Mouse (Mus musculus): ENCODE results near the gene Pparg. TPM values are rescaled to one million over a fixed set of nuclear protein-coding genes. Genes with fewer than 3 reads are reported as not detected.
A peak's percentile ranks its signal among the peaks of the same experiment; 100 is the strongest.

Gene Pparg
- polyA plus RNA-seq, 1 experiment from 2014 or later = 80.3 TPM

DNA sequence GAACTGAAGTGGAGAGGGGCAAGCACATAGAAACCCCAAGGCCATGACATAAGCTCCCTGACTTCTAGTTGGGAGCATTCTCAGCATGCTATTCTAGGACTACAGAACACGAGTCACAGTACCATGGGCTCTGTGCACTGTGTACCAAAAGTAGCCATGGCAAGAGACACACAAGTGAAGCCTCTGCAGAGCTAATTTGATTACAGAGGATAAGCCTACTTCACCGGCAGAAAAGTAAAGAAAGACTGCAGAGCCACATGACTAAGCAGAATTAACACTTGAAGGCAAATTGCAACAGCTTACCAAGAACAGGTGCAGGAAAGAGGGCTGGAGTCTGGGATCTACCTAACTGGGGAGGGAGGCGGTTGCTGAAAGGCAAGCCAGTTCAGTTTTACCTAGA, 103.9 kb downstream of the Pparg start:
- Histone ChIP-seq H3K79me2 (ENCODE audit: inconsistent target) (no peaks in the 10 kb centered on the region), H3K36me3 (ENCODE audit: inconsistent target) (0 out of 2 replicates have a peak, but pooled peaks cover 6% of the 10 kb centered on the region), H3K4me3 (ENCODE audit: inconsistent target) (no peak overlapping the region), H3K27ac (peak overlapping the region; percentile 70)
- 59% methylated on average over 3 of the region's 3 CpGs for WGBS (ENCODE audit: missing documents)

DNA sequence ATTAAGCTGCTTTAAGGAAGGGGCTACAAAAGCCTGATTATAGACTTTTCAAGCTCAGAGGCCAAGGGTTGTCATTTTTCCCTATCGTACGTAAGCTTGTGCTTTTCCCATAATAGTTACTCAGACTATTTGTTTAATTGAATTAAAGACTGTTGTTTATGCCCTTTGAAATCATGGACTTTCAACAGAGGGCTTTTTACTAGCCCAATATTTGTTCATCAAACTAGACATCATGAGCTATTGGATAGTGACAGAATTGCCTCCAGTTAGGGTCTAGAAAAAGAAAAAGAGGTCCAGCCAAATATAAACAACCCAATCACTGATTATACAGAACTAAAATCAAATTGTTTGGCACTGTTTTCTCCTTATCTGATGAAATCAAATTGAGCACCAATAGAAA, 104.7 kb downstream of the Pparg start:
- 0 out of 2 replicates have a peak, but pooled peaks cover 6% of the 10 kb centered on the region for H3K36me3 ChIP-seq (ENCODE audit: inconsistent target)
- 95% methylated on average over 2 of the region's 2 CpGs for WGBS (ENCODE audit: missing documents)
- H3K27ac ChIP-seq = no peak overlapping the region
- no peaks in the 10 kb centered on the region for H3K79me2 ChIP-seq (ENCODE audit: inconsistent target)
- no peak overlapping the region for H3K4me3 ChIP-seq (ENCODE audit: inconsistent target)

DNA sequence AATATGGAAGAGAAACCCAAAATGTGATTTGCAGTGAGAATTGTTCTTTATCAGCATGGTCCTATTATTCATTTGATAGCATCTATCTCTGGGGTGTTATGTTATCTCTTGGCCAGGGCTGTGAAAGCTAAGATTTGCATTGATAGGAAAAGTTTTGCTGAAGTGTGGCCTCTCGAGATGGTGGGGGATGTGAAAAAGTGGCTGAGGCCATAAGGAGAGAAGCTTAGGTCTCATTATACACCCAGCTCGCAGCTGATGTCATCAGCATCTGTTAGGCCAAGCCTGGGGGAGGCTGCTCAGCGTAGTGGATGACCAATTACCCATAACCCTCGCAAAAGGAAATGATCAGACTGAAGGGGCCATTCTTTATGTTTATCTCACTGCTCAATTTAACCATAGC, 105.1 kb downstream of the Pparg start:
- Histone ChIP-seq H3K27ac (no peak overlapping the region), H3K36me3 (ENCODE audit: inconsistent target) (0 out of 2 replicates have a peak, but pooled peaks cover 6% of the 10 kb centered on the region), H3K4me3 (ENCODE audit: inconsistent target) (no peak overlapping the region), H3K79me2 (ENCODE audit: inconsistent target) (no peaks in the 10 kb centered on the region)
- 91% methylated on average over 4 of the region's 4 CpGs for WGBS (ENCODE audit: missing documents)

DNA sequence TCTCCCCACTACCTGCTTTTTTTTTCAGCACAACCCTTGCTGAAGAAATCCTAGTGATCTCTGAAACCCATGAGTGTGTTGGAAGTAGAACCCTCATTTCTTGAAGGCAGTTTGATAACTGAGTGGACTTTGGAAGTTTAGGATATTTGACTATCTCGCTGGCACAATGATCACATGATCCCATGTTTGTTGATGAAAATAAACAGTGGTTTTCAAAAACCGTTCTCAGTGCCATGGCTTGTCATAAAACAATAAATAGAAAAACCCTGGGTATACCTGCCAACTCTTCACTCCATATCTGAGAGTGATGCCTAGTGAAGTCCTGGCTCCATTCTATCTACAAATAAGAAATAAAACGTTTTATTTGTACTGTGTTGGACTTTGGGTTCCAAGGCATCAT, 105.8 kb downstream of the Pparg start:
- 97% methylated on average over 3 of the region's 3 CpGs for WGBS (ENCODE audit: missing documents)
- no peak overlapping the region for H3K27ac ChIP-seq

DNA sequence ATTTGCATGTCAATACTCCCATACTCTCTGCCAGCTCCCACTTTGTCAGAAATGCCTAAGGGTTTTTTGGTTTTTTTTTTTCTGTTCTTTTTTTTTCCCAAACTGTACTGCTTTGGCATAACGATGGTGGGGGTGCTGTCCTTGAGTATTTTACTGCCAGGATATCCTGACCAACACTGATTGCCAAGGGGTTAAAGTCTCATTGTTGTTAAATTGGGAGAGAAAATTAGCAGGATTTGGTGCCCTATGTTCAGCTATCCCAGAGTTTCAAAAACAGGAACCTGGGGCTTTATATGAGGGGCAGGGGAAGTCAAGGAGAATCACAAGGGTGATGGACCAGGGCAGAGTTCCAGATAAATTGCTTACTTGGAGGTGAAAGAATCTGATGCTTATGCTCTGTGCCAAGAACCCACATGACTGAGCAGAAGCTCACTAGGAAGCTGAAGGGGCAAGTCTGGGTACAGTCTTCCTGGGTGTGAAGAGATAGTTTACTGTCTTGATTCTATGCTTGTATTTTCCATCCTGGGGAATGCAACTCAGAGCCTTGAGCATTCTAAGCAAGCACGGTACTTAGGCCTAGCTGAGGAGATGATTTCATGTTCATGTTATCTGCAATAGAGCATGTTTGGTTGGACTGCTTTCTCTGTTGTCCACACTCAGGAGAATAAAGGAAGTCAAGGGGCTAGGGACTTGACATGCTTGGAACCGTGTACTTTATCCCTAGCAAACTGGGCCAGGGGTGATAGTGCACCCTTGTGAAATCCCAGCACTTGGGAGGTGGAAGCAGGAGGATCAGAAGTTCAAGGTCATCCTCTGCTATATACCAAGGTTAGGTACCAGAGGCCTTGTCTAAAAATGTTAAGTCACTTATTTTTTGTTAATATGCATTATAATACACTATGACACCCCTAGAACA, 109.2 kb downstream of the Pparg start:
- H3K36me3 ChIP-seq (ENCODE audit: inconsistent target) = 0 out of 2 replicates have a peak, but pooled peaks cover 12% of the 10 kb centered on the region

More for the DNA sequence above, 105.8 kb downstream of the Pparg start:
- Histone ChIP-seq H3K36me3 (ENCODE audit: inconsistent target) (0 out of 2 replicates have a peak, but pooled peaks cover 6% of the 10 kb centered on the region), H3K79me2 (ENCODE audit: inconsistent target) (no peaks in the 10 kb centered on the region), H3K4me3 (ENCODE audit: inconsistent target) (no peak overlapping the region)

DNA sequence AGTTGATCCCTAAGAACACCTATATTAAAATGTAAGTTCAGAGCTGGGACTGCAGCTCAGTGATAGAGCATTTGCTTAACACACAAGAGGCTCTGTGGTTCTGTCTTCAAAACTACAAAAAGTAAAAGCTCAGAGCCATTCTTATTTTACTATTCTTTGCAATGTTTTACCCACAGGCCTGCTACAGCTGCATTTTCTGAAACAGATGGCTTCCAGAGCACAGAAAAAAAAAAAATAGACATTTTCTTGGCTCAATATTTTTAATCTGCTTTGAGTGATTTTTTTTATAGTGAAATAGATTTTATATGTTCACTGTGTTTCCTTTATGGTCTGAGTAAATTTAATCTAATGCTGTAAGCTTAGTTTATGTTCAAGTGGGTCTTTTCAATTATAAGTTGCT, 111.2 kb downstream of the Pparg start:
- no peak overlapping the region for H3K27ac ChIP-seq
- no peaks in the 10 kb centered on the region for H3K79me2 ChIP-seq (ENCODE audit: inconsistent target)
- H3K4me3 ChIP-seq (ENCODE audit: inconsistent target) = no peak overlapping the region
- peaks cover 18% of the 10 kb centered on the region; the same call in 1 of the 2 replicates for H3K36me3 ChIP-seq (ENCODE audit: inconsistent target)

More for the DNA sequence above, 109.2 kb downstream of the Pparg start:
- Histone ChIP-seq H3K27ac (peak overlapping the region; percentile 87), H3K4me3 (ENCODE audit: inconsistent target) (no peak overlapping the region), H3K79me2 (ENCODE audit: inconsistent target) (no peaks in the 10 kb centered on the region)
- whole genome bisulfite sequencing (ENCODE audit: missing documents) = 62% methylated on average over 3 of the region's 3 CpGs

DNA sequence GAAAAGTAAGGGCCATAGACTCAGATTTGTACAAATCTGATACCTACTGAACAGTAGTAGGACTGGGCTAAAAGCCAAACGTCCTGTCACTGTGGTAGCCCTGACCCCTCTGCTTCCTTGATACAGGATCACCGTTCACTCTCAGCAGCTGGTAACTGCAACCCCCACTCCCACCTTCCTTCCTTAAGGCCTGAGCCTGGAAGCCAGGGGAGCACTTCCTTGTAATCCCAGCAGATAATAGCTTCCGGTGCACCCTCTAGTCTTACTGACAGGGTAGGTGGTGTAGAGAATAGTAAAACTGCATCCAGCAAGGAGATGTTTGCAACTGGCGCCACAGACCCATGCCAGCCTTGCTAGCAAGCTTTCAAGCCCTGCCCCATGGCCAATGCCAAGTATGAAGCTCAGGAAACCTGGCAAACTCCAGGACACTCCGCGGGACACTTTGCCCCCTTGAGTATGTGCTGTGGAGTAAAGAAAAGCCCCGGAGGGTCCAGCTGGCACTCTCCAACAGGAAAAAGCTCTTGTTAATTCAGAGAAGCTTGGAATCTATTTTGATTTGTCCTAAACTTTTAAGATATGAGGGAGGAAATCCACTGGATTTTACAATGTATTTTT, 116.4 kb downstream of the Pparg start:
- no peaks in the 10 kb centered on the region for H3K79me2 ChIP-seq (ENCODE audit: inconsistent target)
- WGBS (ENCODE audit: missing documents) = 72% methylated on average over 7 of the region's 7 CpGs
- peaks cover 18% of the 10 kb centered on the region; the same call in 1 of the 2 replicates for H3K36me3 ChIP-seq (ENCODE audit: inconsistent target)
- no peak overlapping the region for H3K4me3 ChIP-seq (ENCODE audit: inconsistent target)
- no peak overlapping the region for H3K27ac ChIP-seq

DNA sequence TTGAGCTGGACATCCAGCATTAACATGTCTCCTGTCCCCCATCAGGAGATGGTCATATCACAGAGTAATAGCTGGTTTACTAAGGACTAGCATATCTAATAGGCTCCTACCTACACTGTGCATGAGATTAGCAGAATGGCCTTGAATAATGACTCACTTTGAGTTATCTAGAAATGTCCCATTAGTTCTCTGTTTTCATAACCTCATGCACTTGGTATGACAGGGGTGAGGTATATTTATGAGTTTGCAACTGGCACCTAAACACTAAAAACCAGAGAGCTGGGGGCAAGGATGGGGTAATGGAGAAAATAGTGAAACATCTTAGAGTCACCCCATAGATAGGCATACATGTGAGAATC, 119.2 kb downstream of the Pparg start:
- H3K79me2 ChIP-seq (ENCODE audit: inconsistent target) = no peaks in the 10 kb centered on the region
- peak overlapping the region; percentile 94 for H3K27ac ChIP-seq
- no peak overlapping the region for H3K4me3 ChIP-seq (ENCODE audit: inconsistent target)
- H3K36me3 ChIP-seq (ENCODE audit: inconsistent target) = peaks cover 6% of the 10 kb centered on the region; the same call in 1 of the 2 replicates

DNA sequence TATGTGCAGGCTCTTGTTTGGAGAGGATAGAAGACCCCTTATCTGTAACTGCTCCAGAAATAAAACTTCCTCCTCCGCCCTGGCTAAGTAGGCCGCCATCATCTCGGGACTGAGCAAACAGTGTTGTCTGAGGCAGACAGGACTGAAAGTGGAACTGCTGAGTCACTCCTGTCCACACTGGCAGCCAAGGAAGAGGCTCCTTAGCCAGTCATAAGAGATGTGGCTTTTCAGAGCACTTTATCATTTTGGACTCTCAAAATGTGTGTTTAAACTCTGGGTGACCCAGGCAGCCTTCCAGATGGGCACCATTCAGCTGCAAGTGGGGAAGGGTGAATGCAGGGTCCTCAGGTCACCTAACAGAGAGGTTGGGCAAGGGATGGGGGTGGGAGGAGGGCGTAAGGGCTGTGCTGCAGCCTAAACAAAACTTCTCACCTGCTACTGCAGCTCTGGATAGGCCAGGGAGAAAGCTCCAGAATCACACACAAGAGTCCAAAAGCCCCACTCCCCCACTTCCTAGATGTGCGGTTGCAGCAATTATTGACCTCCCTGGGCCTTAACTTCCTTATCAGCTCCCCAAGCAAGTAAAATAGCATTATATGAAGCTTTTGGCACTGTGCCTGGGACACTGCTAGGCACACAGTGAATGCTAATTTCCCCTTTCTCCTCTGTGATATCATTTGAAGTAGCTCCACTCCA, 119.7 kb downstream of the Pparg start:
- H3K27ac ChIP-seq = peak overlapping the region; percentile 94
- no peaks in the 10 kb centered on the region for H3K79me2 ChIP-seq (ENCODE audit: inconsistent target)
- peaks cover under 1% of the 10 kb centered on the region; the same call in 1 of the 2 replicates for H3K36me3 ChIP-seq (ENCODE audit: inconsistent target)
- no peak overlapping the region for H3K4me3 ChIP-seq (ENCODE audit: inconsistent target)
- WGBS (ENCODE audit: missing documents) = 0% methylated on average over 5 of the region's 5 CpGs

DNA sequence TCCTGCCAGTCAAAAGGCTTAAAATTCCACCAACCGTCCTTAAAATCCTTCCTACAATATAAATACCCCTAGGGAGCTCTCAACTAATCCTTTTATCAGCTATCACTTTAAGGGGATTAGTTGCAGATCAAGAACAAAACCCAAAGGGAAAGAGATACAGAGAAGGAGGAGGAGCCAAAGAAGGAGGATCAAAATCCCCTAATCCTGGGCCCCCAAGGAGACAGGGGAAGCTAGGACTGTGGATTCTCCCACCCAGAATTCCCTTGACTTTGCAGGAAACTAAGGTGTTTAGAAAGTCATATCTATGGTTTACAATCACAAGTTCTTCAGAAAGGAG, 120.2 kb downstream of the Pparg start:
- no peaks in the 10 kb centered on the region for H3K79me2 ChIP-seq (ENCODE audit: inconsistent target)
- no peaks in the 10 kb centered on the region for H3K36me3 ChIP-seq (ENCODE audit: inconsistent target)
- 0% methylated on average over 1 of the region's 1 CpGs for WGBS (ENCODE audit: missing documents)
- H3K4me3 ChIP-seq (ENCODE audit: inconsistent target) = no peak overlapping the region
- peak overlapping the region; percentile 94 for H3K27ac ChIP-seq

DNA sequence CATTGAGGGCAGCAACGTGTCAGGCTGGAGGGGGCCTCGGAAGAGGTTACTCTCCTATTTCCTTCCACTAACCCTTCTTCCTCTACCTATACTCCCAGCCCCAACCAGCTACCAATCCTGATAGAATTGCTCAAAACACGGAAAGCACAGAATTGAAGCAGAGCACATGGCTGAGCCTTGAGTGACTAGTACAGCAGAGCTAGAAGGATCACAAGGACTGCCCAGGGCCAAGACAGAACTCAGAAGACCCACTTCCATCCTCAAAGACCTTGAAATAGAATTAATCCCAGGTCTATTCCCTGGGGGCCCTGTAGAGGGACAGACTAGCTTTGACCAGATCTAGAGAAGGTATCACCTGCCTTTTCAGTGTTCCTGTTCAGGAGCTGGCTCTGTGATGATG, 120.9 kb downstream of the Pparg start:
- H3K36me3 ChIP-seq (ENCODE audit: inconsistent target) = no peaks in the 10 kb centered on the region
- no peak overlapping the region for H3K4me3 ChIP-seq (ENCODE audit: inconsistent target)
- peak overlapping the region; percentile 94 for H3K27ac ChIP-seq
- 66% methylated on average over 3 of the region's 3 CpGs for WGBS (ENCODE audit: missing documents)
- no peaks in the 10 kb centered on the region for H3K79me2 ChIP-seq (ENCODE audit: inconsistent target)

DNA sequence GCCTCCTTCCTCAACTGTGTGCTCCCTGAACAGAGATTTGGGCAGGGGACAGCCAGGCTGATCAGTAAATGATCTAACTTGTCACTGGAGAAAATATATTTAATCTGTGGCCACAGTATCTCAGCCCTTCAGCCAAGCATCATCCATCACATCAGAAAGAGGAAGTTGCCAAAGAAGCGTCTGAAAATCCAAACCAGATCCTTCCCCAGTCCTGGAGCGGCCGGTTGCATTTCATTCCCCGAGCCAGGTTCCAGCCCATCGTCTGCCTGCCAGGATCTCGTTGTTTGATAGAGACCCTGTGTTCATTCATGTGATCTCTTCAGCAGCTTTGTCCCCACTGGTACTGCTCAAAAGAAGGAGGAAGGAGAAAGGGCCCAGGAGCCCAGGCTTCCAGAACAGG, 124.9 kb downstream of the Pparg start:
- Histone ChIP-seq H3K27ac (peak overlapping the region; percentile 21), H3K4me3 (ENCODE audit: inconsistent target) (no peak overlapping the region), H3K79me2 (ENCODE audit: inconsistent target) (no peaks in the 10 kb centered on the region), H3K36me3 (ENCODE audit: inconsistent target) (peaks cover 4% of the 10 kb centered on the region; the same call in 1 of the 2 replicates)
- WGBS (ENCODE audit: missing documents) = 7% methylated on average over 6 of the region's 6 CpGs

DNA sequence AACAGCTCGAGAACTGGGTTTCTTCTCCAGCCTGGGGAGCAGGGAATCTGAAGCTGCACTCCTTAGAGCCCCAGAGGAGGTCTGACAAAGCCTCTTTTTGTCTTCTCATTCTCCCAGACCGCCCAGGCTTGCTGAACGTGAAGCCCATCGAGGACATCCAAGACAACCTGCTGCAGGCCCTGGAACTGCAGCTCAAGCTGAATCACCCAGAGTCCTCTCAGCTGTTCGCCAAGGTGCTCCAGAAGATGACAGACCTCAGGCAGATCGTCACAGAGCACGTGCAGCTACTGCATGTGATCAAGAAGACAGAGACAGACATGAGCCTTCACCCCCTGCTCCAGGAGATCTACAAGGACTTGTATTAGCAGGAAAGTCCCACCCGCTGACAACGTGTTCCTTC, 129.1 kb downstream of the Pparg start:
- H3K27ac ChIP-seq = no peak overlapping the region
- WGBS (ENCODE audit: missing documents) = 95% methylated on average over 9 of the region's 9 CpGs
- H3K79me2 ChIP-seq (ENCODE audit: inconsistent target) = no peaks in the 10 kb centered on the region
- H3K36me3 ChIP-seq (ENCODE audit: inconsistent target) = peaks cover 4% of the 10 kb centered on the region; the same call in 1 of the 2 replicates
- H3K4me3 ChIP-seq (ENCODE audit: inconsistent target) = no peak overlapping the region

DNA sequence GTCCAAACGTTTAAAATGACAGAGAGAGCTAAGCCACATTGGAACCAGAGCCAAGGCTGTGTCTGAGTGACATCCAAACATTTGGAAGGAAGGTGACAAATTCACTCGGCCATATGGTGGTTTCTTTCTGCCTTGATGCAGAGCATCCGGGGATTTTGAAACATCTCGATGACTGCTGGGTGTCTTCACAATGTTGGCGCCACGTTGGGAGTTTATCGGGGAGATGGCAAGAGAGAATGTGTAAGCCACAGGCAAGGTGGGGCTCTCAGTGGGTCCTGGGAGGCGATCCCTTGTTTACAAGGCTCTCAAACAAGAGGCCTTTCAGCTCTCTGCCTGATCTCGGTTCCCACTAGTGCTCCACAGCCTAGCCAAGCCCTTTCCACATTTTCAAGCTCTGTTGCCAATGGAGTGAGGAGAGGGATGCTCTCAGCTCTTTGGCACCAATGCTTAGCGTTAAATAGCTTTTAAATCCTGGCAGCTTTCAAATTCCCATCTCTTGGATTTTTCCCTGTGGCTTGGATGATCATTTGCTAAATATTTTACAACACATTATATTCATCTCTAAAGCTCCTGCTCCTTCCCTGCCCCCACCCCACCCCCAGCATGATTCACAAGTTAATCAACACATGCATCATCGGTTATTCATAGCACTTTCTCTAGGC, 132.3 kb downstream of the Pparg start:
- Histone ChIP-seq H3K36me3 (ENCODE audit: inconsistent target) (peaks cover 4% of the 10 kb centered on the region; the same call in 1 of the 2 replicates), H3K27ac (peak overlapping the region; percentile 33), H3K79me2 (ENCODE audit: inconsistent target) (no peaks in the 10 kb centered on the region), H3K4me3 (ENCODE audit: inconsistent target) (no peak overlapping the region)
- WGBS (ENCODE audit: missing documents) = 81% methylated on average over 11 of the region's 11 CpGs
